Mouse (Mus musculus): ENCODE results near the gene Olfr424. TPM values are rescaled to one million over a fixed set of nuclear protein-coding genes. Genes with fewer than 3 reads are reported as not detected.

Olfr424 gene
- total and polyA plus RNA-seq, 3 experiments, result not detected

- TF ChIP-seq POLR2AphosphoS5 (IDR thresholded peaks at IDR 0.05; ENCODE audit: borderline replicate concordance, low read depth, low read length) (no peak), SMC3 (IDR thresholded peaks at IDR 0.05; ENCODE audit: low read depth, low read length) (no peak), POLR2A (IDR thresholded peaks at IDR 0.05; ENCODE audit: control insufficient read depth in 1 of 2, insufficient read depth in 1 of 2, low read depth in 1 of 2, low read length in 2 of 2, poor library complexity in 1 of 2) (peak in 1 of 2 experiments; percentile 52; a peak in 1 of 4 replicates), RCOR1 (IDR thresholded peaks at IDR 0.05; ENCODE audit: low read depth, low read length) (peak; percentile 55), EP300 (IDR thresholded peaks at IDR 0.05; ENCODE audit: low read depth in 1 of 2, low read length in 2 of 2) (peak; percentile 91 to 94), CTCF (IDR thresholded peaks at IDR 0.05 in 2 of 3, conservative IDR thresholded peaks at IDR 0.05 in 1 of 3; ENCODE audit: control insufficient read depth in 1 of 3, insufficient read depth in 1 of 3, low read depth in 2 of 3, low read length in 3 of 3, poor library complexity in 1 of 3, severe bottlenecking in 1 of 3) (no peak), MAFK (IDR thresholded peaks at IDR 0.05; ENCODE audit: borderline replicate concordance, low read depth, low read length) (no peak), CHD1 (IDR thresholded peaks at IDR 0.05; ENCODE audit: low read depth, low read length) (no peak), JUND (IDR thresholded peaks at IDR 0.05; ENCODE audit: low read depth, low read length) (no peak), TCF12 (IDR thresholded peaks at IDR 0.05; ENCODE audit: low read depth, low read length) (peak; percentile 97), NRF1 (IDR thresholded peaks at IDR 0.05; ENCODE audit: insufficient read depth, low read depth, low read length, poor library complexity, severe bottlenecking) (no peak), TBP (IDR thresholded peaks at IDR 0.05; ENCODE audit: low read depth, low read length) (0 out of 2 replicates have a peak, but pooled peaks have one; percentile 58), CHD2 (IDR thresholded peaks at IDR 0.05; ENCODE audit: low read length) (no peak), MYB (IDR thresholded peaks at IDR 0.05; ENCODE audit: low read depth, low read length) (peak; percentile 29; the same call in 1 of the 2 replicates), ETS1 (IDR thresholded peaks at IDR 0.05; ENCODE audit: low read depth, low read length) (peak; percentile 86), MYC (IDR thresholded peaks at IDR 0.05; ENCODE audit: low read depth, low read length) (peak; percentile 50; the same call in 1 of the 2 replicates), E2F4 (IDR thresholded peaks at IDR 0.05; ENCODE audit: borderline replicate concordance, low read depth, low read length) (no peak), KAT2A (conservative IDR thresholded peaks at IDR 0.05; ENCODE audit: low read depth, low read length) (no peak), ZNF384 (IDR thresholded peaks at IDR 0.05; ENCODE audit: low read depth, low read length) (no peak), MAZ (IDR thresholded peaks at IDR 0.05; ENCODE audit: low read depth, low read length) (no peak)
Measured at GRCm38 (mm10) chr1:174171537-174171936, 40.2 kb downstream of the Olfr424 start (continued).

- H3K4me1 ChIP-seq (ENCODE audit: control insufficient read depth in 1 of 2, insufficient read depth in 2 of 2, low read length in 2 of 2), result peaks cover 7% of the 10 kb centered on the region in 2 experiments
- TF ChIP-seq JUND (IDR thresholded peaks at IDR 0.05; ENCODE audit: low read depth, low read length), result peak; percentile 38; the same call in 1 of the 2 replicates
- TF ChIP-seq NRF1 (IDR thresholded peaks at IDR 0.05; ENCODE audit: insufficient read depth, low read depth, low read length, poor library complexity, severe bottlenecking), result no peak
- TF ChIP-seq UBTF (IDR thresholded peaks at IDR 0.05; ENCODE audit: borderline replicate concordance, insufficient read depth, low read depth, low read length), result 0 out of 2 replicates have a peak, but pooled peaks have one; percentile 48
- TF ChIP-seq ZNF384 (IDR thresholded peaks at IDR 0.05; ENCODE audit: low read depth, low read length), result peak; percentile 43; the same call in 1 of the 2 replicates
- TF ChIP-seq SIN3A (IDR thresholded peaks at IDR 0.05; ENCODE audit: low read length), result peak; percentile 90
- TF ChIP-seq RCOR1 (IDR thresholded peaks at IDR 0.05; ENCODE audit: low read depth, low read length), result peak; percentile 85
- TF ChIP-seq NELFE (IDR thresholded peaks at IDR 0.05; ENCODE audit: low read depth, low read length), result 0 out of 2 replicates have a peak, but pooled peaks have one; percentile 32
- no peak for TF ChIP-seq CHD1 (IDR thresholded peaks at IDR 0.05; ENCODE audit: low read depth, low read length)
- TF ChIP-seq TCF12 (IDR thresholded peaks at IDR 0.05; ENCODE audit: low read depth, low read length), result peak; percentile 94
- TF ChIP-seq USF2 (IDR thresholded peaks at IDR 0.05; ENCODE audit: borderline replicate concordance in 1 of 2, insufficient read depth in 1 of 2, low read depth in 1 of 2, low read length in 2 of 2), result no peak
- no peak; a peak in 2 of 4 replicates for TF ChIP-seq POLR2A (IDR thresholded peaks at IDR 0.05; ENCODE audit: control insufficient read depth in 1 of 2, insufficient read depth in 1 of 2, low read depth in 1 of 2, low read length in 2 of 2, poor library complexity in 1 of 2)
- peak; percentile 61; the same call in 1 of the 2 replicates for TF ChIP-seq MXI1 (IDR thresholded peaks at IDR 0.05; ENCODE audit: low read depth, low read length)
- TF ChIP-seq GATA1 (IDR thresholded peaks at IDR 0.05; ENCODE audit: low read depth, low read length), result peak; percentile 89
- no peak for TF ChIP-seq BHLHE40 (IDR thresholded peaks at IDR 0.05; ENCODE audit: borderline replicate concordance, low read depth, low read length)
- TF ChIP-seq EP300 (IDR thresholded peaks at IDR 0.05; ENCODE audit: low read depth in 1 of 2, low read length in 2 of 2), result peak; percentile 93 to 94
- no peak for TF ChIP-seq SMC3 (IDR thresholded peaks at IDR 0.05; ENCODE audit: low read depth, low read length)
- peak; percentile 91 for TF ChIP-seq MAFK (IDR thresholded peaks at IDR 0.05; ENCODE audit: borderline replicate concordance, low read depth, low read length)
- TF ChIP-seq POLR2AphosphoS2 (IDR thresholded peaks at IDR 0.05; ENCODE audit: low read length), result no peak
- TF ChIP-seq GABPA (IDR thresholded peaks at IDR 0.05; ENCODE audit: low read depth, low read length), result peak; percentile 97
- TF ChIP-seq USF1 (IDR thresholded peaks at IDR 0.05; ENCODE audit: low read depth, low read length), result no peak
- TF ChIP-seq E2F4 (IDR thresholded peaks at IDR 0.05; ENCODE audit: borderline replicate concordance, low read depth, low read length), result peak; percentile 89
- TF ChIP-seq TAL1 (IDR thresholded peaks at IDR 0.05; ENCODE audit: low read length), result peak; percentile 87
- no peak for TF ChIP-seq MAZ (IDR thresholded peaks at IDR 0.05; ENCODE audit: low read depth, low read length)
- TF ChIP-seq RAD21 (IDR thresholded peaks at IDR 0.05; ENCODE audit: low read depth, low read length), result no peak
Measured at GRCm38 (mm10) chr1:174172605-174173004, 41.3 kb downstream of the Olfr424 start, which contains the start of gene Spta1. Gene Spta1, plus strand, starts transcription at chr1:174172776.

More at GRCm38 (mm10) chr1:174172605-174173004, 41.3 kb downstream of the Olfr424 start, which contains the start of gene Spta1:
- Histone ChIP-seq H3K4me3 (ENCODE audit: control insufficient read depth in 1 of 2, insufficient read depth in 1 of 2, low read depth in 2 of 2, low read length in 2 of 2) (peak within 1 kb of the TSS; percentile 63 to 96), H3K79me2 (ENCODE audit: control insufficient read depth, insufficient read depth, low read length, poor library complexity) (peaks cover 10% of the 10 kb centered on the region), H3K9me3 (replicated peaks; ENCODE audit: insufficient read depth, low read length) (no peaks in the 10 kb centered on the region), H3K27ac (ENCODE audit: control insufficient read depth, low read depth, low read length) (peak within 1 kb of the TSS; percentile 96), H3K9ac (ENCODE audit: control insufficient read depth, low read depth, low read length, poor library complexity, severe bottlenecking) (peak within 1 kb of the TSS; percentile 82), H3K36me3 (ENCODE audit: control insufficient read depth in 1 of 2, insufficient read depth in 2 of 2, low read length in 2 of 2) (peaks cover 16 to 19% of the 10 kb centered on the region in 2 experiments), H3K27me3 (ENCODE audit: control insufficient read depth in 1 of 2, insufficient read depth in 2 of 2, low read length in 2 of 2) (no peaks in the 10 kb centered on the region)
- DNase-seq (ENCODE audit: low read depth, low spot score), result peak; percentile 90
